Mouse (Mus musculus) myocyte (in vitro differentiated cells): ENCODE measurements around the gene Mcpt8.

Experiments used
- MAX ChIP-seq: IDR thresholded peaks from one replicate; pipeline ENCODE4 v1.6.1; 2011; ENCODE audit warnings: low read depth, mild to moderate bottlenecking, control low read depth
- MYOG ChIP-seq, 3 experiments: IDR thresholded peaks; one replicate each; pipeline ENCODE4 v1.6.1; 2011; ENCODE audit warnings: control low read depth in 2 of 3, low read depth in 2 of 3, mild to moderate bottlenecking in 2 of 3; ENCODE audit not compliant: insufficient read length in 2 of 3, control insufficient read depth in 1 of 3, insufficient read depth in 1 of 3
- POLR2A ChIP-seq: IDR thresholded peaks from one replicate; pipeline ENCODE4 v1.6.1; 2011; ENCODE audit warnings: low read depth, mild to moderate bottlenecking, control low read depth, moderate library complexity; ENCODE audit not compliant: insufficient read length

DNA sequence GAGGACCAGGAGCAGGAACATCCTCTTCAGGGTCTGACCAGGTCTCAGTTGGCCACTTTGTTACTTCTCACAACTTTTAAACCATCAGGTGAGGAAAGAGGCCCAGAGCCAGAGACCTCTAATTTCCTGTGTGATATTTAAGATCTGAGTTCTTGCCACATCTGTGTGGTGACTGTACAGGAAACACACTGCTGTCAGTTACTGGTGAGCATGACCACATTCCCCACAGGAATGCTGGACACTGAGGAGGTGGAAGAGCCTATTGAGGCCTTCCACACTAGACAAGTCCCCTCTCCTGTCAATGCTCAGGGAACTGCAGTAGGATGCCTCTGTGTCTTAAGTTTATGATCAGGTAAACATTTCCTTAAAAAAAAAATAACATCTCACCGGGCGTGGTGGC is at the start of gene Mcpt8:
- TF ChIP-seq MAX = no peak
- TF ChIP-seq MYOG (IDR thresholded peaks at IDR 0.05; ENCODE audit: control insufficient read depth in 1 of 3, insufficient read depth in 1 of 3, insufficient read length in 2 of 3, low read depth in 2 of 3) = no peak
- TF ChIP-seq POLR2A = no peak
